Mouse (Mus musculus) CD4-positive, CD25-positive, alpha-beta regulatory T cell, adult 2 months (primary cell): ENCODE data around the gene Scaf1.

Experiments used
- DNase-seq: peaks from one replicate; pipeline ENCODE4 v3.0.0-alpha.2; 2012; ENCODE audit warnings: low read depth, low spot score

The Scaf1 gene

GRCm38 (mm10) chr7:44956266-44956665, 59.9 kb downstream of the Scaf1 start:
- DNase-seq, result no peak

DNA sequence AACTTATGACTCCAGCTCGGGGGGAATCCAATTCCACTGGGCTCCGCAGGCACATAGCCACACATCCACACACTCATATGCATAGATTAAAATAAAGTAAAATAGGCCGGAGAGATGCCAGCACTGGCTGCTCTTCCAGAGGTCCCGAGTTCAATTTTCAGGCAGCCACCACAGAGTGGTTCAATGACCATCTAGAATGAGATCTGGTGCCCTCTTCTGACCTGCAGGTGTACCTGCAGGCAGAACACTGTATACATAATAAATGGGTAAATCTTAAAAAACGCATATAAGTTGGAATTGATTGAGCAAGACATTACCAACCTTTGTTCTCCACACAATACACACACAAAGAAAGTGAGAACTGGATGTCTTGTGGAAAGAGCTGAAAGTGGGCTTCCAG, 60.5 kb downstream of the Scaf1 start:
- DNase-seq, result peak; percentile 69

DNA sequence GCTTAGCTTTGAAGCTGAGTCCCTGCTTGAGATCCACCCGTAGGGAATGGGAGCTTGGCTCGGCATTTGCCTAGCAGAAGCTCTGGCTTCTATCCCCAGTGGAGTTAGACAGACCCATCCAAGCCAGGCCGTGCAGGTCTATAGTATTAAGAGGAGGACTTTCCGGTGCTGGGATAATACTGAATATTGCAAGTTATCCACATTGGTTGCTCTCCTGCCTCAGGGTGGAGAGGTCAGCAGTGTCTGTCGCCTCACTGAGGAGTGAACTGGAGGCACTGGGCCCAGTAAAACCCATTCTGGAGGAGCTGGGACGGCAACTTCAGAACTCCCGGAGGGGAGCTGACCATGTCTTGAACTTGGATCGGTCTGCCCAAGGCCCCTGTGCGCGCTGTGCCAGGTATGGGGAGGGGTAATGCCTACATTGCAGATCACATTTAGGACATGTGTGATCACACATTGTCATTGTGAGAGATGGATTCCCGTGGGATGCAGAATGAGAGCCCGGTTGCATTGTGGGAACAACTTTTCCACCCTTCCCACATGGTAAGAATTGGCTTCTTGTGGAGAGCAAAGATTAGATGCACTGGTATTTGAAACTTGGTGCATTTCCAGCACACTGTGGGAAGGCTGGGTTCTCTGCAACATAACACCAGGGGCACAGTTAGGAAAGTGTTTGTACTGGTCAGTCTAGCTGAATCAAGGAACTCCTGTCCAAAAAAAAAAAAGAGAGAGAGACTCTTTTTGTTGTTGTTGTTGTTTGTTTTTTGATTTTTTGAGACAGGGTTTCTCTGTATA, 61.9 kb downstream of the Scaf1 start:
- DNase-seq, result no peak

- DNase-seq, result no peak
Observed at GRCm38 (mm10) chr7:44953561-44953960, 62.6 kb downstream of the Scaf1 start.
